Mouse (Mus musculus) lung, postnatal 0 days (tissue): ENCODE results near the gene Cyp2a4.
"Not testable (repeated sequence)": the region's sequence is repeated elsewhere in the genome, so short reads cannot be mapped to it uniquely, and the experiment has no call there.

ENCODE experiments used
- CTCF ChIP-seq: IDR thresholded peaks from 2 replicates; pipeline ENCODE4 v1.5.1; 2016; ENCODE audit warnings: antibody characterized with exemption, mild to moderate bottlenecking
- EP300 ChIP-seq: IDR thresholded peaks from 2 replicates; pipeline ENCODE4 v1.6.1; 2016; ENCODE audit warnings: antibody characterized with exemption, mild to moderate bottlenecking, control low read depth

DNA sequence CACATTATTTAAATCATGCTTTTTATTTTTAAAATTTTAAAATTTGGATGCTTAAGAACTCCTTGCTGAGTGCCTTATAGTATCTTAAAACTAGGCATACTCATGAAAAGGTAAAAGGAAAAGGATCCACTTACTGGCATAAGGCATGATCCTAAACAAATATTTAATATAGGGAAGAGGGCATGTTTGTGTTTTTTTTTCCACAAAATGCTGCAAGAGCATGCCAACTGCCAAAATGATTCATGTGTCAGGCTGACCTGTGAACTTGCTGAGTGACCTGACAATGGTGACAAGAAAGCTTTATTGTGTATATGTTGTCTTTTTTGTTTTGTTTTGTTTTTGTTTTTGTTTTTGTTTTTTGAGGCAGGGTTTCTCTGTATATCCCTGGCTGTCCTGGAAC, 43.2 kb downstream of the Cyp2a4 start:
- not testable (repeated sequence) for TF ChIP-seq CTCF, EP300
